Mouse (Mus musculus): Measurements from ENCODE around the gene Pgm5.

Pgm5 gene

DNA sequence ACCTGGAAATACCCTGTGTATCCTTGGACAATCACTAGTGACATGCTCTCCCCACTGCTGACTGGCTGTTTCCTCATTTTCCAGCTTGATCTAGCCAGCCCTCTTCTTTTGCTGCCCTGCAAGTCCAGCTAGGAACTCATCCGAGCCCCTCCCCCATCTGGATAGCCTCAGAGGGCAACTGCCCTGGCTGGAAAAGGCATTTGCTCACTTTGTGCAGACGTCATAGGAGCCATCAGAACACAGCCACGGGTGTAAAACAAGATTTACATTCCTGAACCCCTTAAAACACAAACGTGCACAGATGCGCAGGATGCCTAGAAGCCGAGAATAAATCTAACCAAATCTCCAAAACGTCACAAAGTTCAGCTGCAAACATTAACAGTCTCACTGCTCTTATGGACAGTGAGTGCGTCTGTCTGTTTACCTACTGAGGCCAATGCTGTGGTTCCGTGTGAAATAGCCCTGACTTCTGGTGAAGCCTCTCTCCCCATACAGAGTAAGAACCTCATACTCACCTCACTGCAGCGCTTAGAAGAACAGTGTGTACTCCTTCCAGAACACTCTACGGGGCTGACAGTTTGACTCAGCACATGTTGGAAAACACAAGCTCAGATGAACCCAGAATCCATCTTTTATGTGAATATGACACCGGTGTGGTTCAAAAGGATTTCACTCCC is 99.0 kb downstream of the Pgm5 start:
- DNase-seq: no peak

- DNase-seq: no peak
Observed at GRCm38 (mm10) chr19:24756627-24757026, 105.0 kb downstream of the Pgm5 start.

GRCm38 (mm10) chr19:24754440-24754785 is 107.2 kb downstream of the Pgm5 start:
- DNase-seq: no peak

- no peak for DNase-seq
Observed at GRCm38 (mm10) chr19:24753617-24754439, 107.8 kb downstream of the Pgm5 start.

DNA sequence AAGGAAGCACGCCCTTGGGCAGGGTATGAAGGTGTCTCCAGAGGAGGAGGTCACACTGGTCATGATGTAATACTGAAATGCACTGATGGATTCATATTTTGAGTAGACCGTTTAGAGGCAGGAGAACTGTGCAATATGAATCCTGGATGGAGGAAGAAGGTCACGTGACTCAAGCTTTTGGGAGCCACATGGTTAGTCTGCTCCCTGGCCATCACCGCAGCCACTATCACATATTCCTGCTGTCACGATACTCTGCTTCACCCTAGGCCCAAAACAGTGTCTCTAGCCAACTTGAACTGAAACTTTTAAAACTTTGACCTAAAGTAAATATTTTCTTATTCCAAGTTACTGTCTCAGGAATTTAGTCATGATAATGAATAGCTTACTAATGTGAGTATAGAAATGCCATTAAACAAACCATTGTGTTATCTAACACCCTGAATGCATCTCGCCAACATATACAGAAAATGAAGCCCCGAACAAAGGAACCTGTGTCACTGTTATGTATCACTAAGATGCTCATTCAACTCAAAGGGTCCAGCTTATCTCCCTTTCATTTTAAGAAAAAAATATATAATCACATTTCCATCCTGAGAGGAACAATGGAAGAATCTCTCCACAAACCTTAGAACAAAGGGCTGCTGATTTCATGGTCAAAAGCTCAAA is 108.6 kb downstream of the Pgm5 start:
- no peak for DNase-seq

- DNase-seq: no peak
Observed at GRCm38 (mm10) chr19:24746266-24746875, 115.3 kb downstream of the Pgm5 start.

GRCm38 (mm10) chr19:24742606-24743005 is 119.0 kb downstream of the Pgm5 start:
- no peak for DNase-seq

DNA sequence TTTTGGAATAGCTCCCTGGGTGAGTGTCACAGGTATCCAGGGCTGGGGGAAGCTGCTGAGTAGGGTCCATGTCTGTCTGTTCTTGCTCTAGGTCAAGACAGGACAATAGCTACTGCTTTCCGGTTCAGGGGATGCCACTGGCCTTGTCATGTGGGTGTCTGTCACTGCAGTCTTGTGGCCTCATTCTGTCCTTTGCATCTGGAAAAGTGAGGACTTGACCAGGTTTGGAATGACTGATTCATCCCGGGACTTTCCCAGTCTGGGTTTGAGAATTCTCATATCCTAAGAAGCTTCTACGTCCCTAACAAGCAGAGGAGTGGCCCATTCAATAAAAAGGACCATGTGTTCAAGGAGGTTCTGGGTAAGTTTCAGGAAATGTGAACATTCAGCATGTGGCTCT is 122.9 kb downstream of the Pgm5 start:
- no peak for DNase-seq

DNA sequence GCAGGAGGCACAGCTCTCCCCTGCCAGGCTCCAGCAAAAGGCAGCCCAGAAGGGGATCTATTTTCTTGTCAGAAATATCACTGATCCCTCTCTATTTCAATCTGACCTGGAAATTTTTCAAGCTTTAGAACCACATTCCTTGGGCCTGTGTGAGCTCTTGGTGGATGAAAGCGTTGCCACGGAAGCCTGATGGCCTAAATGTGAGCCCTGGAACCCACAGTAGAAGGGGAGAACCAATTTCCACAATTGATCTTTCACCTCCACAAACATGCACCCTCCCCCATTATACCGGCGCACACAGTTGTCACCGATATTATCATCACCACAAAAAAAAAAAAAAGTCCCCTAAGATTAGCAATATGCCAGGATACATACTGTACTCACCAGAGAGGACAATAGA is 123.6 kb downstream of the Pgm5 start:
- no peak for DNase-seq

DNA sequence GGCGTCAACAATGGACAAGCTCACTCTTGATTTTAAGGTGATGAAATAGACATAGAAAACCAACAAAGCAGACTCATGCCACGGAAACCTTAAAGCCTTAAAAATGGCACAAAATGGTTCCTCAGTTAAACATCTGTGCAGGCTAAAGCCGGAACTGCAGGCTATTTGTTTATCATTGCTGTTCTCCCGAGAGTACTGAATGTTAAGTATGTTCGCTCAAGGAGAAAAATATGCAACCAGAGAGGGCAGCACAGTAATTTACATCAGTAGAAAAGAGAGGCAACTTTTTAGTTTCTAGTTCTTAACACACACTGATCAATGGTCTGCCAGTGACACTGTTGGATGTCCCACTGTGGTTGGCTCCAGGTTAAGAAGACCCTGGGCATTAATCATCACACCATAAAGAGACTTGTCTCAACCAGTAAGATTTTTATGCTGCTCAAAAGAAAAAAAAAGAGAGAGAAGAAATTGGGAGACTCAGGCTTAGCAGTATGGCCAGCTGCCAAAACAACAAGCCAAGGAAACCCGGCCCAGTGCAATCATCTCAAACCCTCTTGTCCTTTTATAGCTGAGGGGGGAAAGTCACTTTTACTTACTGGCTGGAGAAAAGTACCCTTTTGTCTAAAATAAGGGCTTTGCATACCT is 126.0 kb downstream of the Pgm5 start:
- no peak for DNase-seq

- no peak for DNase-seq
Observed at GRCm38 (mm10) chr19:24730661-24731060, 131.0 kb downstream of the Pgm5 start.

DNA sequence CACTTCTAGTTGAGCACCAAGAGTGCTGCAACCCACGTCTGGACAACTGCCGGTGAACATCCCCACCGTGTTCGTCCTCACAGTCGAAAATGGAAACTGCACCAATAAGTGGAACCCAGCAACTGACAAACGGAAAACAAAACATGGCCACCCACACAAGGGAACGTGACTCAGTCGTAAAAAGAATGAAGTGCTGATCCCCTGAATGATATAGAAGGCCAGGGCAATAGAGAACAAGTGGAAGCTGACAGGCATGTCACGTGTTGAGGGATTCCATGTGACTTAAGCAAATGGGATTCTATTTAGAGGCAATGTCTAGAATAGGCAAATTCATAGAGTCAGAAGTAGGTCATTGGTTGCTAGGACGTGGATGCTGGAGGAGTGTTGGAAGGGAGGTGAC is 137.3 kb downstream of the Pgm5 start:
- no peak for DNase-seq

GRCm38 (mm10) chr19:24720448-24720847 is 141.2 kb downstream of the Pgm5 start:
- DNase-seq: no peak

GRCm38 (mm10) chr19:24719504-24719903 is 142.2 kb downstream of the Pgm5 start:
- DNase-seq: no peak

- DNase-seq: no peak
Observed at GRCm38 (mm10) chr19:24718021-24718420, 143.6 kb downstream of the Pgm5 start.

- DNase-seq: no peak
Observed at GRCm38 (mm10) chr19:24716303-24717097, 145.2 kb downstream of the Pgm5 start.

DNA sequence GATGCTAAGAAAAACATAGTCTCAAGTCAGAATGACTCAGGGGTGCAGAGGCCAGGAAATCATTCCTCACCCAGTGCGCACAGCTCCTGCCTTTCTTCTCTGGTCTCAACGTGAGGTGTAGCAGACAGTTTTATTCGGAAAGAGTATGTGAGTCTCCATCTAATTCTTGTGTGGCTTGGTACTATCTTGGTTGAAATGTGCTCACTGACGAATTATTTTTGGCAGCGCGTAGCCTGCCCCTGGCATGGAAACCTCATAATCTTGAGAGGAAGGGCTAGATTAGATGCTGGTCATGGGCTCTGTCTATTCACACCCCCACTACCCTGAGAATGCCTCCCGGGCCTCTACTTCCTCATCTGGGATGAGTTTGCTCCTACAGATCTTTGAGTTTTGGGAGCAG is 153.6 kb downstream of the Pgm5 start:
- DNase-seq: no peak

DNA sequence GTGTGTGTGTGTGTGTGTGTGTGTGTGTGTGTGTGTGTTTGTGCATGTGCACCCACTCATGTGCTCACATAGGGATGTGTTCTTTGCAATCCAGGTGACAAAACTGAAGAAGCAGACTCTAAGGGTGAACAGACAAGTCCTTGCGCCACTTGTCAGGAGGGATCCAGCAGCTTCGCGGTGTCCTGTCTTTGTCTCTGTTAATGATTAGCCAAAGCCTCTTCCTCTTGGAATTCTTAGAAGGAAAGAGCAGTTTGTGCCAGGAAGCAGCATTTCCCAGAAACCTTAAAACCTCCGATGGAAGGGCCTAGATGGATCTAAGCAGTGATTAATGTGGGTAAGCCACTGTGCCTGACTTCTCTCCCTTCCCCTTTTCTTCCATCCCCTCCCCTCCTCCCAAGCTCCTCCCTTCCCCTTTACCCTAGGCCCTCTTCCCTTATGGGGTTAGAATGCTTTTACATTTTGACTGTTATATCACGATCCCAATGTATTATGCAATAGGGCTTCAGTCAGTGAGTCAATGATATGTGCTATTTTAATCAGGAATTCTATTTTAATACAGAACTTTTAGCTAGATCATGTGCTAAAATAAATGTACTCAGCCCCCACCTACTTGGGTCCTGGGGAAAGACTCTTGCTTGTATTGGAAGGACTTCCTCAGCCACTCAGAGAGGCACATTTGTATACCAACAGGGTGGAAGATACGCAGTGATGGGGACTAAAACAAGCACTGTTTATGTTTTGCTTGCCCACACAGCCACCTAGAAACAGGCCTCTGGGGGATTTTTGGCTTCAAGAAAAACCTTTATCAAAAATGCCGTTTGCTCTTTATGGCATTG is 154.4 kb downstream of the Pgm5 start:
- DNase-seq: no peak

GRCm38 (mm10) chr19:24705395-24705794 is 156.3 kb downstream of the Pgm5 start:
- no peak for DNase-seq

DNA sequence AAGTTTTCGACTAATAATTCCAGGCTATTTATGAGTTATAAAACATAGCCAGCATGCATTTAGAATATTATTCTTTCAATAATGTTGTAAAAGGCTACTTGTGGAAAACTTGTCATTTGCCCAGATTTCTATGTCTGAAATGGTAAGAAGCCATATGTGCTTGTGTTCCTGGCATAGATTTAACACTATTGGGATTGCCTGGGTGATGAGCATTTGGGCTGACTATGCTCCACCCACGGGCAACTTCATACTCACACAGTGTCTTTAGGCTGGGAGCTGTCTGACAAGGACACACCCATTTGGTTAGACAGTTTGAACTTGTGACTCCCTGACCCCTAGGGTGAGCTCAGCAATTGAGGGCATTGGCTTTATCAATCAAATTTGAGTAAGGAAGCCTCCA is 157.3 kb downstream of the Pgm5 start:
- no peak for DNase-seq

DNA sequence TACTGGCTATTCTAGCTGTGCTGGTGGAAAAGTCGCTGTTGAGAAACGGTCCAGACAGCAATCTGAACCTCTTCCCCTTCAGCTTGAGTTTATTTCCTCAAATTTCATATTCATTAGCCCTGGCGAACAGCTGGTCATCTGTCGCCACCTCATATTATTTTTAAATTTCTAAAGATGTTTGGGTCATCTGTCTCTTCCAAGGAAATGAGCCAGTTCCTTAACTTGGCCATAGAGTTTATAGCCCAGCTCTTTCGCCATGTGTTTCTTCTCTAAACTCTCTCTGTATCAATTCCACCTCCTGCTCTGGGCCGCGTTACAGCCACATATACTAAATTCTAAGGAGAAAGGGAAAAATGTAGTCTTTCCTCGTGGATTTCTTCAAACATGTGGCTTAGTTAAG is 158.0 kb downstream of the Pgm5 start:
- no peak for DNase-seq

All from cerebellum, adult 11-12 months (tissue).